In genomic region chr2:57111011-57111790, GRCm38 (mm10) we compare ENCODE assay signal across 10 mouse cellular contexts. TPM values are rescaled to one million over a fixed set of nuclear protein-coding genes. Genes with fewer than 3 reads are reported as not detected.
DNase-seq lines count a peak whose midpoint lies in the region; ATAC-seq and TF ChIP-seq lines count a peak whose summit lies in the region.
"Had no signal": no experiment of that assay in that cellular context is flagged by ENCODE, and none has a peak within 500 bp of the region (broad histone marks: within the 10 kb centered on the region; RNA-seq: fewer than 3 reads in every experiment).

No protein-coding gene starts in this region.

- peaks cover 9% of the 10 kb centered on the region; the same call in 1 of the 2 replicates for H3K4me1 ChIP-seq in forebrain, postnatal 0 days (ENCODE audit: insufficient read depth)
- peaks cover 23% of the 10 kb centered on the region for H3K4me1 ChIP-seq in midbrain, embryonic 11.5 days (ENCODE audit: control insufficient read depth, insufficient read depth, low read length)

- H3K9me3 ChIP-seq in forebrain, postnatal 0 days (ENCODE audit: low read length), result no peaks in the 10 kb centered on the region
- no peaks in the 10 kb centered on the region for H3K9me3 ChIP-seq in midbrain, embryonic 11.5 days (ENCODE audit: control insufficient read depth, low read length)
- H3K9me3 ChIP-seq: liver, embryonic 15.5 days had no signal

- no peaks in the 10 kb centered on the region for H3K36me3 ChIP-seq in forebrain, postnatal 0 days (ENCODE audit: insufficient read depth)
- no peaks in the 10 kb centered on the region for H3K36me3 ChIP-seq in midbrain, embryonic 11.5 days (ENCODE audit: control insufficient read depth, insufficient read depth, low read length)
- H3K36me3 ChIP-seq: liver, embryonic 15.5 days had no signal

- 19% methylated on average over 39 of the region's 39 CpGs for WGBS in forebrain, postnatal 0 days
- WGBS in midbrain, embryonic 11.5 days, result 2% methylated on average over 39 of the region's 39 CpGs

- 0 out of 2 replicates have a peak overlapping the region, but pooled peaks have one; percentile 14 for H3K9ac ChIP-seq in forebrain, postnatal 0 days
- H3K9ac ChIP-seq in midbrain, embryonic 11.5 days (ENCODE audit: low read length), result no peak overlapping the region
- H3K9ac ChIP-seq: liver, embryonic 15.5 days had no signal

- H3K27me3 ChIP-seq in forebrain, postnatal 0 days (ENCODE audit: insufficient read depth, low read length), result peaks cover 61% of the 10 kb centered on the region
- H3K27me3 ChIP-seq in midbrain, embryonic 11.5 days (ENCODE audit: control insufficient read depth, insufficient read depth, low read length), result peaks cover 71% of the 10 kb centered on the region

- H3K4me3 ChIP-seq in gastrocnemius, adult 2 months, result 0 out of 2 replicates have a peak overlapping the region, but pooled peaks have one; percentile 5
- peak overlapping the region; percentile 75 for H3K4me3 ChIP-seq in forebrain, postnatal 0 days (ENCODE audit: low read depth, low read length)
- peak overlapping the region; percentile 24 for H3K4me3 ChIP-seq in midbrain, embryonic 11.5 days (ENCODE audit: low read depth, low read length)
- H3K4me3 ChIP-seq: liver, embryonic 15.5 days had no signal

- peak overlapping the region; percentile 27; the same call in 1 of the 2 replicates for H3K4me2 ChIP-seq in forebrain, postnatal 0 days (ENCODE audit: low read depth)
- peak overlapping the region; percentile 27 for H3K4me2 ChIP-seq in midbrain, embryonic 11.5 days
- H3K4me2 ChIP-seq: liver, embryonic 15.5 days had no signal

- ATAC-seq in forebrain, postnatal 0 days, result no peak
- ATAC-seq in midbrain, embryonic 11.5 days (ENCODE audit: low FRiP score), result no peak

- intact Hi-C loops in gastrocnemius, adult 2 months (cut with DNase I), result no loop called here

- no peak overlapping the region for H3K27ac ChIP-seq in gastrocnemius, adult 2 months
- H3K27ac ChIP-seq in forebrain, postnatal 0 days (ENCODE audit: low read depth, low read length), result no peak overlapping the region
- no peak overlapping the region for H3K27ac ChIP-seq in midbrain, embryonic 11.5 days (ENCODE audit: low read depth, low read length)
- H3K27ac ChIP-seq: liver, embryonic 15.5 days had no signal

- DNase-seq in gastrocnemius, adult 2 months, result no peak
- no peak for DNase-seq in gastrocnemius, postnatal 4 days (ENCODE audit: low spot score in 2 of 2)
- DNase-seq in ES-CJ7 (ENCODE audit: low read depth, low spot score), result peak; percentile 35
- no peak for DNase-seq in forebrain, postnatal 0 days
- peak; percentile 93 for DNase-seq in midbrain, embryonic 11.5 days (ENCODE audit: low spot score, missing footprints)
- no peak for DNase-seq in ovary, postnatal 10 days (ENCODE audit: low spot score)
- no peak for DNase-seq in layer of hippocampus, adult 8-10 months (ENCODE audit: low spot score in 2 of 2)
- no peak for DNase-seq in right cerebral cortex, postnatal 14 days
- DNase-seq: cerebellum, adult 11 months had no signal

- no peak for TF ChIP-seq CTCF in gastrocnemius, adult 2 months (IDR thresholded peaks at IDR 0.05)
- TF ChIP-seq CTCF in forebrain, postnatal 0 days (IDR thresholded peaks at IDR 0.05; ENCODE audit: low read depth), result no peak

RNA-seq across cellular contexts. Expression of gene Nr4a2, which starts 12.6 kb away (rescaled TPM):
- 1 to 10 TPM in 1 of 2 experiments, under 1 TPM in 1; 0.94 to 3.4 TPM for total RNA-seq in gastrocnemius, adult 2 months (2021)
- 1 to 10 TPM; 4.7 to 5.1 TPM for total RNA-seq in gastrocnemius, postnatal 4 days (2021)
- total RNA-seq in forebrain, postnatal 0 days (2014; rRNA removed), result 26.4 and 30.6 TPM in 2 replicates
- 25.1 and 59.4 TPM in 2 replicates for polyA plus RNA-seq in forebrain, postnatal 0 days (2015; fragmentation: Nextera tagmentation; extraction: Ambion mirVana)
- 16.9 and 17.4 TPM in 2 replicates for polyA plus RNA-seq in midbrain, embryonic 11.5 days (2014; fragmentation: Nextera tagmentation; extraction: Ambion mirVana)
- 10 to 100 TPM; 42.0 to 77.6 (median 58.6) TPM for total RNA-seq in layer of hippocampus, adult 8-10 months (2022)

Comparison
In these comparisons a context has a peak if more than half of its experiments do, and no peak if none do; other contexts are left out.
1. DNase-seq: peak in ES-CJ7 (single experiment) and midbrain, embryonic 11.5 days (single experiment); none in gastrocnemius, adult 2 months (single experiment), gastrocnemius, postnatal 4 days (0 of 2), forebrain, postnatal 0 days (single experiment), ovary, postnatal 10 days (single experiment), layer of hippocampus, adult 8-10 months (0 of 2) and right cerebral cortex, postnatal 14 days (single experiment).
2. H3K4me3 ChIP-seq: peak in every context shown above with its lines; median percentile 75 in forebrain, postnatal 0 days; 24 in midbrain, embryonic 11.5 days; 5 in gastrocnemius, adult 2 months.